Mouse (Mus musculus): ENCODE results near the gene Eif3f.
A peak's percentile ranks its signal among the peaks of the same experiment; 100 is the strongest.

The Eif3f gene

GRCm38 (mm10) chr7:108968201-108968600 is 34.0 kb downstream of the Eif3f start:
- DNase-seq, result no peak

GRCm38 (mm10) chr7:108972273-108972672 is 38.1 kb downstream of the Eif3f start:
- DNase-seq, result peak; percentile 65

GRCm38 (mm10) chr7:108985934-108986708 is 51.9 kb downstream of the Eif3f start:
- no peak for DNase-seq

- no peak for DNase-seq
Measured at GRCm38 (mm10) chr7:108991207-108991606, 57.0 kb downstream of the Eif3f start.

Data from embryo, embryonic 11 days (tissue).